Mouse (Mus musculus): ENCODE data around the gene Fads3. TPM values are rescaled to one million over a fixed set of nuclear protein-coding genes. Genes with fewer than 3 reads are reported as not detected.

The Fads3 gene
- 68.9 TPM for polyA plus RNA-seq (2014; fragmentation: Illumina TruSeq; extraction: RNeasy Lipid Tissue Mini Kit (QIAGEN cat#74804); ENCODE audit: insufficient read depth, low read depth, low replicate concordance)

GRCm38 (mm10) chr19:10041388-10042148, at the start of gene Fads3:
Gene Fads3, plus strand, starts transcription at chr19:10041569.

GRCm38 (mm10) chr19:10001206-10001969, 40.0 kb upstream of the Fads3 start, which contains the start of the genes Best1 and Rab3il1:
Gene Best1, minus strand, starts transcription at chr19:10001633.
Gene Rab3il1, plus strand, starts transcription at chr19:10001669.

GRCm38 (mm10) chr19:10101341-10102053, 60.1 kb downstream of the Fads3 start, which contains the start of gene Fads2:
Gene Fads2, minus strand, starts transcription at chr19:10101746.

Other genes with a start within 250 kb of the Fads3 start
- not detected for gene Scgb2a2, start 194.0 kb upstream of the Fads3 start, polyA plus RNA-seq (2014; fragmentation: Illumina TruSeq; extraction: RNeasy Lipid Tissue Mini Kit (QIAGEN cat#74804); ENCODE audit: insufficient read depth, low read depth, low replicate concordance)
- gene Incenp, start 142.0 kb upstream of the Fads3 start, polyA plus RNA-seq (2014; fragmentation: Illumina TruSeq; extraction: RNeasy Lipid Tissue Mini Kit (QIAGEN cat#74804); ENCODE audit: insufficient read depth, low read depth, low replicate concordance): 6.6 TPM
- 4,262 TPM for gene Fth1, start 61.0 kb upstream of the Fads3 start, polyA plus RNA-seq (2014; fragmentation: Illumina TruSeq; extraction: RNeasy Lipid Tissue Mini Kit (QIAGEN cat#74804); ENCODE audit: insufficient read depth, low read depth, low replicate concordance)
- 1.8 TPM for gene Best1, start 39.9 kb upstream of the Fads3 start, polyA plus RNA-seq (2014; fragmentation: Illumina TruSeq; extraction: RNeasy Lipid Tissue Mini Kit (QIAGEN cat#74804); ENCODE audit: insufficient read depth, low read depth, low replicate concordance)
- 6.9 TPM for gene Rab3il1, start 39.9 kb upstream of the Fads3 start, polyA plus RNA-seq (2014; fragmentation: Illumina TruSeq; extraction: RNeasy Lipid Tissue Mini Kit (QIAGEN cat#74804); ENCODE audit: insufficient read depth, low read depth, low replicate concordance)
- 28.7 TPM for gene Fads2, start 60.2 kb downstream of the Fads3 start, polyA plus RNA-seq (2014; fragmentation: Illumina TruSeq; extraction: RNeasy Lipid Tissue Mini Kit (QIAGEN cat#74804); ENCODE audit: insufficient read depth, low read depth, low replicate concordance)
- 58.1 TPM for gene Fads1, start 141.3 kb downstream of the Fads3 start, polyA plus RNA-seq (2014; fragmentation: Illumina TruSeq; extraction: RNeasy Lipid Tissue Mini Kit (QIAGEN cat#74804); ENCODE audit: insufficient read depth, low read depth, low replicate concordance)
- 164 TPM for gene Tmem258, start 162.4 kb downstream of the Fads3 start, polyA plus RNA-seq (2014; fragmentation: Illumina TruSeq; extraction: RNeasy Lipid Tissue Mini Kit (QIAGEN cat#74804); ENCODE audit: insufficient read depth, low read depth, low replicate concordance)
- gene Fen1, start 162.6 kb downstream of the Fads3 start, polyA plus RNA-seq (2014; fragmentation: Illumina TruSeq; extraction: RNeasy Lipid Tissue Mini Kit (QIAGEN cat#74804); ENCODE audit: insufficient read depth, low read depth, low replicate concordance): 6.0 TPM
- gene Myrf, start 199.2 kb downstream of the Fads3 start, polyA plus RNA-seq (2014; fragmentation: Illumina TruSeq; extraction: RNeasy Lipid Tissue Mini Kit (QIAGEN cat#74804); ENCODE audit: insufficient read depth, low read depth, low replicate concordance): 9.1 TPM